Mouse (Mus musculus): ENCODE results near the gene Mapk8ip3. TPM values are rescaled to one million over a fixed set of nuclear protein-coding genes. Genes with fewer than 3 reads are reported as not detected.

Gene Mapk8ip3
- polyA plus RNA-seq, 1 experiment from 2014 or later: 82.1 TPM

DNA sequence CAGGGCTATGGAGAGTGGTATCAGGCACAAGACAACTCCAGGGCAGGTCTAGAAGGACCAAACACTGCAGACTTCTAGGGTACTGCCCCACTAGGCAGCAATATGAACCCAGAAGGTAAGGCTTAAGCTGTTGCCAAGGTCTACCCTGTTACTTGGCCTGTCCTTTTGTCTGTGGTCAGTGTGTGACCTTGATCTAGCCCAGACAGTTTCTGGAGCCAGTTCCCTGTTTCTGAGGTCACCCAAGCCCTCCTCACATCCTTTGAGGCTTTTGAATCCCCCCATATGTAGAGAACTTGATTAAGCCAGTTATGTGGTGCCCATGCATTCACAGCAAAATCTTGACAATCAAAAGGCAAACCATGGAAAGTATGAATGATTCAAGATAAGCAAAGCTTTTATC, 1.1 kb downstream of the Mapk8ip3 start:
- Histone ChIP-seq H3K9me3 (no peaks in the 10 kb centered on the region), H3K36me3 (no peaks in the 10 kb centered on the region), H3K9ac (peak overlapping the region; percentile 92)

DNA sequence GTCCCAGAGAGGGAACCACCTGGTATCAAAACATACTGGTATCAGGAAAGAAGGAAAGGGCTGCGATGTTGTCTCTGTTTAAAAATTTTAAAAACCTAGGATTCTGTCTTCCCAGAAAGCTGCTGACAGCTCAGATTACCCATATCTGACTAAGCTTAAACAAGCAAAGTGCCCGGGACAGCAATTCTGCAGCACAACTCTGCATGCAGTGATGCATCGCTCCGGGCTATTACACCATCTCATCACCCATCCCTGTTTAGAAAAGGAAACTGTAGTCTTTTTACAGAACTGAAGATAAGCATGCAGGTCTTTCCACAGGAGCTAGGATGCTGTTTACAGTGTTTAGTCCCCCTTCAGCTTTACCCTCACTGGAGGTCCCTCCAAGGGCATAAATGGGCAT, 1.9 kb downstream of the Mapk8ip3 start:
- peak overlapping the region; percentile 92 for H3K9ac ChIP-seq
- H3K9me3 ChIP-seq: no peaks in the 10 kb centered on the region
- H3K4me3 ChIP-seq: no peak overlapping the region
- H3K4me2 ChIP-seq (replicated peaks): peak overlapping the region; percentile 83
- H3K36me3 ChIP-seq: no peaks in the 10 kb centered on the region
- H3K4me1 ChIP-seq: peaks cover 20% of the 10 kb centered on the region
- H3K27ac ChIP-seq: no peak overlapping the region
- 92% methylated on average over 4 of the region's 4 CpGs for WGBS
- no peaks in the 10 kb centered on the region for H3K27me3 ChIP-seq (replicated peaks)
- ATAC-seq (ENCODE audit: low FRiP score, low read depth): no peak

More for the DNA sequence above, 1.1 kb downstream of the Mapk8ip3 start:
- no peaks in the 10 kb centered on the region for H3K27me3 ChIP-seq (replicated peaks)
- no peak for ATAC-seq (ENCODE audit: low FRiP score, low read depth)
- H3K4me2 ChIP-seq (replicated peaks): peak overlapping the region; percentile 83
- peak overlapping the region; percentile 92 for H3K4me3 ChIP-seq
- H3K27ac ChIP-seq: no peak overlapping the region
- peaks cover 20% of the 10 kb centered on the region for H3K4me1 ChIP-seq

DNA sequence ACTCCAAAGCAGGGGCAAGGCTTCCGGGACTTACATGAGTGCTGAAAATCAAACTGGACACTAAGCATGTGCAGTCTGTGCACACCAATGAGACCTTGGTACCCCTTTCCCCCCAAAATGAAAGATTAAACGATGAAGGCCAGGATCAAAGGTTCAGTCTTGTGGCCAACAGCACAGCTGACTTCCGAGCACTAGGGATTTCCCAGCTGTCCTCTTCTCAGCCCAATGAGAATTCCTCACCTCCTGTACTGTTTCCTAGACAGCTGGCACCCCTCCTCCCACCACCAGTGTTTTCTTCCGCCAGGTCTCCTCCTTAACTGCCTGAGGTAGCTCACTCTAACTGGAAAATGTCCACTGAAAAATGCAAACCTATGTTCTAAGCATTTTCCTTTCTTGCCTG, 3.6 kb downstream of the Mapk8ip3 start:
- Histone ChIP-seq H3K27ac (no peak overlapping the region), H3K4me1 (peaks cover 20% of the 10 kb centered on the region), H3K36me3 (0 out of 2 replicates have a peak, but pooled peaks cover 6% of the 10 kb centered on the region), H3K27me3 (replicated peaks) (no peaks in the 10 kb centered on the region), H3K4me2 (replicated peaks) (no peak overlapping the region), H3K9me3 (no peaks in the 10 kb centered on the region), H3K4me3 (no peak overlapping the region), H3K9ac (no peak overlapping the region)
- 81% methylated on average over 4 of the region's 4 CpGs for WGBS
- ATAC-seq (ENCODE audit: low FRiP score, low read depth): no peak

DNA sequence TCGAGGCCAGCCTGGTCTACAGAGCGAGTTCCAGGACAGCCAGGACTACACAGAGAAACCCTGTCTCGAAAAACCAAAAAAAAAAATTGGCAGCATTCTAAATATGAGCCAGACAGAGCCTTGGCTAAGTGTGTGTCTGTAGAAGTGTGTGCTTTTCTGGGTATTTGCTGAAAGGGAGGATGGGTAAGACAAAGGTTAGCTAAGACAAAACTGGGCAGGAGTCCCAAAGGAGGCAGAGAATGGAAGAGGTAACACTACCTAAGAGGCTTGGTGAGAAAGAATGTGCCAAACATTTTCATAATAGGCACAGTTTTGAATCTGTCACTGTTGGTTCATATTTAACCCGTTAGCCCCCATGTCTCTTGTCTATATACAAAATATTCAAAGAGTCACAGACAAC, 4.3 kb downstream of the Mapk8ip3 start:
- 92% methylated on average over 4 of the region's 4 CpGs for WGBS
- H3K4me1 ChIP-seq: peaks cover 20% of the 10 kb centered on the region
- no peak overlapping the region for H3K4me2 ChIP-seq (replicated peaks)

DNA sequence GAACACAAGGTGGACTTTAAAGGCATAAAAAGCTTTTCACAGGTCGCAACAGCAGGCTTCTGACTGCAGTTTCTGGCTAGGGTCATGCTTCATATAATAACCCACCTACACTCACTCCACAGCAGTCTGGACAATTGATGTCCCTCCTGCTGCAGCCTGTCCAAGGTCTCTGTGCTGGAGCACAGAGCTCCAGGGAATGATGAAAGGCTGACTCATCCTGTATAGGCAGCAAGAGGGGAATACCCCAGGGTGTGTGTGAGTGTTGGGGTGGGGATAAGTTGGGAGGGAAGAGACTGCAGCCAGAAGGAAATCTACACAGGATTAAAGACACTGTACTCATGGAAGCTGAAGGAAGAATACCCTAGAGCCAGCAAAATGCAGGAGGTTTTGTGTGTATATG, 7.3 kb downstream of the Mapk8ip3 start:
- no peak for ATAC-seq (ENCODE audit: low FRiP score, low read depth)
- Histone ChIP-seq H3K27me3 (replicated peaks) (no peaks in the 10 kb centered on the region), H3K9ac (no peak overlapping the region), H3K36me3 (peaks cover 38% of the 10 kb centered on the region), H3K4me2 (replicated peaks) (no peak overlapping the region), H3K27ac (no peak overlapping the region), H3K9me3 (no peaks in the 10 kb centered on the region), H3K4me3 (no peak overlapping the region), H3K4me1 (peaks cover 5% of the 10 kb centered on the region)
- WGBS: 88% methylated on average over 1 of the region's 1 CpGs

More for the DNA sequence above, 4.3 kb downstream of the Mapk8ip3 start:
- Histone ChIP-seq H3K27ac (no peak overlapping the region), H3K9me3 (no peaks in the 10 kb centered on the region), H3K36me3 (peaks cover 11% of the 10 kb centered on the region), H3K27me3 (replicated peaks) (no peaks in the 10 kb centered on the region), H3K9ac (0 out of 2 replicates have a peak overlapping the region, but pooled peaks have one; percentile 21), H3K4me3 (no peak overlapping the region)
- ATAC-seq (ENCODE audit: low FRiP score, low read depth): no peak

DNA sequence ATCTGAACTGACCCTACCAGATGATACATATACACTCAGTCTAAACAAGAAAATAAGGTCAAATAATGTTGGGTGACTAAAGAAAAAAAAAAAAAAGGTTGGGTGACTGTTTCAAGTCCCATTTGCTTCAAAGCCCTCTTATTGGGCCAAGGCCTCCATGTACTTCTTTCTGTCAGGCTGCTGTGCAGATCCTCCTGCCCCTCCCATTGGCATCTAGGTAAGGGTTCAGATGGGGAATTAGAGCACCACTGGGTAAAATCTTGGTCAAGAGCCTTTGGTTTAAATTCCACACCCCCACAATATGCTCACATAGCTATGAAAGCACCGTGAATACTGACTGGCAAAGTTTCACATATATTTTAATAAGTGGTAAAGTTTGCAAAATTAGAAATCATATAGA, 13.5 kb downstream of the Mapk8ip3 start:
- no peak overlapping the region for H3K27ac ChIP-seq
- H3K27me3 ChIP-seq (replicated peaks): no peaks in the 10 kb centered on the region
- 97% methylated on average over 1 of the region's 1 CpGs for WGBS
- H3K4me1 ChIP-seq: no peaks in the 10 kb centered on the region
- no peak overlapping the region for H3K9ac ChIP-seq
- H3K4me3 ChIP-seq: no peak overlapping the region
- no peak overlapping the region for H3K4me2 ChIP-seq (replicated peaks)
- H3K9me3 ChIP-seq: no peaks in the 10 kb centered on the region
- ATAC-seq (ENCODE audit: low FRiP score, low read depth): no peak
- peaks cover 92% of the 10 kb centered on the region for H3K36me3 ChIP-seq

DNA sequence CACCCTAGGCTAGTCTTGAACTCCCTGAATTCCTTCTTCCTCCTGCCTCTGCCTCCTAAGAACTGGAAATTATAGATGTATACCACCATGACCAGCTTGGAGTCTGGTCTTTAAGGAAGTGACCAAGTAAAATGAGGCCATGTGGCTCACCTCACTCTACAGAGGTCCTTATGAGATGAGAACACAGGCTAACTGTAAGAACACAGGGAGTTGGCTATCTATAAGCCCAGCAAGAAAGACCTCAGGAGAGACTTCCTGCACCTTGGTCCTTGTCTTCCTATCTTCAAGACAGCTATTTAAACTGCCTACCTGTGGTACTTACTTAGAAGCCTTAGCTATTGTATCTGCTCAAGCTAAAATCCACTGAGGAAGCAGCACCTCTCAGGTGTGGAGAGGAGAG, 22.8 kb downstream of the Mapk8ip3 start:
- no peak overlapping the region for H3K27ac ChIP-seq
- H3K9me3 ChIP-seq: no peaks in the 10 kb centered on the region
- H3K4me1 ChIP-seq: no peaks in the 10 kb centered on the region
- no peak for ATAC-seq (ENCODE audit: low FRiP score, low read depth)
- no peak overlapping the region for H3K9ac ChIP-seq
- H3K4me3 ChIP-seq: no peak overlapping the region
- peaks cover 95% of the 10 kb centered on the region for H3K36me3 ChIP-seq
- no peak overlapping the region for H3K4me2 ChIP-seq (replicated peaks)
- no peaks in the 10 kb centered on the region for H3K27me3 ChIP-seq (replicated peaks)

DNA sequence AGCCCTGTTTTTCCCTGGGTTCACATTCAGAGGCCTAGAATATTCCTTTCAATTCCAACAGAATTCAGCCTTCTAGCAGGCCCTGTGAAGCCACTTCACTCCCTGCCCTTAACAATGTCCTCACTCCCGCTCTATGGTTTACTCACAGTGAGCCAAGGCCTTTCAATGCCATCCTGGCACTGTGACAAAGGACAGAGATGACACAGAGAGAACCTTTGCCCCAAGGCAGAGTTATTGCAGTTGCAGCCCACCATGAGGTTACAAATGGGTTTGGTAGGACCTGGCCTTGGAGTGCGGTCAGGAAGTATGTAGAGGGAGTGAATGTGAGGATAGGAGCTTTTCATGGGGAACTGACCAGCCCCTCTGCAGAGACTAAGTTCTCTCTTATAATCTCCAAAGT, 29.2 kb downstream of the Mapk8ip3 start:
- peaks cover 97% of the 10 kb centered on the region for H3K36me3 ChIP-seq
- no peak overlapping the region for H3K9ac ChIP-seq
- no peak overlapping the region for H3K27ac ChIP-seq
- H3K27me3 ChIP-seq (replicated peaks): no peaks in the 10 kb centered on the region
- H3K4me1 ChIP-seq: no peaks in the 10 kb centered on the region
- no peak overlapping the region for H3K4me2 ChIP-seq (replicated peaks)
- no peaks in the 10 kb centered on the region for H3K9me3 ChIP-seq
- H3K4me3 ChIP-seq: no peak overlapping the region
- 92% methylated on average over 2 of the region's 2 CpGs for WGBS
- ATAC-seq (ENCODE audit: low FRiP score, low read depth): no peak

DNA sequence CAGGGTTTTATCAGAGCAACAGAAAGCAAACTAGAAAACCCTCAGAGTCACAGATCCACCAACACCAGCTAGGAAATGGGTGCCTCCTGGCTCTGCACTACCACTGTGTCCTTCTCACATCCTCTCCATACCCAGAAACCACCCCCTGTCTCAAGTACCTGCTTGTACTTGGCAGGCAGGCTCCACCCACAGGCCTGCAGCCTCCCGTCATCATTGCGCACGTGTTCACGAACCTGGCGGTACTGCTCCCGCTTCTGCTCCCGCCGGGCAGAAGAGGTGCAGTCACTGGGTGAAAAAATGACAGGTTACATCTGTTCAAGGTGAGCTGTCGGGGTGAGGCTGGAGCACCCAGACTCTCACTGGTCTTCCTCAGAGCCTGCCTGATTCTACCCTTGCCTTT, 33.0 kb downstream of the Mapk8ip3 start:
- H3K27ac ChIP-seq: no peak overlapping the region
- H3K27me3 ChIP-seq (replicated peaks): no peaks in the 10 kb centered on the region
- H3K9me3 ChIP-seq: no peaks in the 10 kb centered on the region
- H3K4me1 ChIP-seq: no peaks in the 10 kb centered on the region
- H3K9ac ChIP-seq: no peak overlapping the region
- 91% methylated on average over 9 of the region's 9 CpGs for WGBS
- H3K36me3 ChIP-seq: peaks cover 99% of the 10 kb centered on the region
- H3K4me3 ChIP-seq: no peak overlapping the region
- ATAC-seq (ENCODE audit: low FRiP score, low read depth): no peak
- no peak overlapping the region for H3K4me2 ChIP-seq (replicated peaks)

DNA sequence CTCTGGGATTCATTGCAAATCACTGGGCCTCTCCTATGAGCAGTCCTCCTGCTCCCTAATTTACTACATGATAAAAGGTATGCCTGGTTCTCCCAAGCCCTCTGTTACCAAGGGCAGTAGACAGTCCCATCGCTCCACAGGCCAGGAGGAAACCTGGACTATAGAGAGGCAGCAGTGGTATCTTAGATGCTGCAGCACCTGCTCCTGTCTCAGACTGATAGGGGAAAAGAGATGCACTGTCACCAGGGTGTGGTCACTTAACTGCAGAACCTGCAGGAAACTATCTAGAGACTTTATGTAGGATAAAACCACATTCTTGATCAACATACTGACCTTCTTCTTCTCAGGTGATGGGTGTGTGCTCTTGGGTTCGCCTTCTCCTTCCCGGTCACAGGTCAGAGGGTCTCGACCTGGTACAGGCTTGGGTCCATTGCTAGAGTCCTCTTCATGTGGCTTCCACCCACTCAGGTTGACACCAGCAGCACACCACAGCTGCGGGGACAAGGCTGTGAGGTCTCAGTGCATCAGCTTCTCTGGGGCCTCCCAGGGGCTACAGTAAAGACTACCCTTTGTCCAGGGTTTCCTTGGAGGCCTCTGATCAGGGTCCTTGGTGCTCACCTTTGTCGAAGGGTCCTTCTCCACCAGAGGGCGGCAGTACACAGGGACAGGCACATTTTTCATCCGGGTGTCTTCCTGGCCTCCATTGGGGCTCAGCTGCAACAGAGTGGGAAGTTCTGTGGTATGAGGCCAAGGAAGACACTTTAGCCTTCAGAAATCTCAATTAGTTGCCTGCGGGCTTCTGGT, 33.9 kb downstream of the Mapk8ip3 start:
- no peak overlapping the region for H3K27ac ChIP-seq
- peaks cover under 1% of the 10 kb centered on the region for H3K4me1 ChIP-seq
- no peaks in the 10 kb centered on the region for H3K27me3 ChIP-seq (replicated peaks)
- H3K9me3 ChIP-seq: no peaks in the 10 kb centered on the region
- no peak overlapping the region for H3K4me3 ChIP-seq
- no peak for ATAC-seq (ENCODE audit: low FRiP score, low read depth)
- WGBS: 67% methylated on average over 9 of the region's 9 CpGs
- no peak overlapping the region for H3K9ac ChIP-seq
- peaks cover 99% of the 10 kb centered on the region for H3K36me3 ChIP-seq
- no peak overlapping the region for H3K4me2 ChIP-seq (replicated peaks)

DNA sequence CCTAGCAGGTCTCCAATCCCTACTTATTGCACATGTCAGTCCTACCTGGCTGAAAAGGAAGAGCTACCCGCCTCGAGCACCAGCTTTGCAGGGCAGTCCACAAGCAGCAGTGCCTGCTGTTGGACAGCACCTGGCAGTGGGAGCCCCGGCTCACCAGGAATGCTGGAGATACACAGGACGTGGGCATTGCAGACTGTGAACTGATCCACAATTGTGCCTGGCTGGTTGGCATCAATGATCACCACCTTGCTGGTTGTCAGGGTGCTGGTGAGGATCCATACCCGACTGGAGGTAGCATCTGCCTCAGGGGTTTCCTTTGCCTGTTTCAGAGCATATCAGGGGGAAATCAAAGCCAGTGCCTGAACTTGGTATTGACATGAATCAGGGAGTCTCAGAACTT, 34.7 kb downstream of the Mapk8ip3 start:
- Histone ChIP-seq H3K9ac (no peak overlapping the region), H3K27ac (no peak overlapping the region), H3K4me1 (peaks cover 8% of the 10 kb centered on the region), H3K27me3 (replicated peaks) (no peaks in the 10 kb centered on the region), H3K4me3 (no peak overlapping the region), H3K36me3 (peaks cover 100% of the 10 kb centered on the region), H3K4me2 (replicated peaks) (no peak overlapping the region), H3K9me3 (no peaks in the 10 kb centered on the region)
- no peak for ATAC-seq (ENCODE audit: low FRiP score, low read depth)
- 93% methylated on average over 5 of the region's 5 CpGs for WGBS

DNA sequence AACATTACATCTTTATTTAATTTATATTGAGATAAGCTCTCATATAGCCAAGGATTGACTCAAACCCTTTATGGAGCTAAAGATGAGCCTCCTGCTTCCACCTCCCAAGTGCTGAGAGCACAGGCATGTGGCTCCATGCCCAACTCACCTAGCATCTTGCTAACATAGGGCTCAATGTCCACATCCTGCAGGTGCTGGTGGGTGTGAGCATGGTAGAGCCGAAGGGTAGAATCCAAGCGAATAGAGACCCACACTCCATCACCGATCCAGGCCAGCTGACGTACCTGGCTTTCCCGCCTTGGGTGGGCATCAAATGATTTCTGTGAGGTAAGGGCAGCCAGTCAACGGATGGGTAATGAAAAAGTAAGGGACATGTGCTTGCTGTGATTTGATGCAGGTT, 36.8 kb downstream of the Mapk8ip3 start:
- H3K9me3 ChIP-seq: no peaks in the 10 kb centered on the region
- H3K36me3 ChIP-seq: peaks cover 83% of the 10 kb centered on the region
- no peak for ATAC-seq (ENCODE audit: low FRiP score, low read depth)
- H3K9ac ChIP-seq: no peak overlapping the region
- H3K4me1 ChIP-seq: peaks cover 25% of the 10 kb centered on the region
- H3K4me2 ChIP-seq (replicated peaks): no peak overlapping the region
- WGBS: 93% methylated on average over 6 of the region's 6 CpGs
- no peak overlapping the region for H3K4me3 ChIP-seq
- H3K27ac ChIP-seq: no peak overlapping the region
- no peaks in the 10 kb centered on the region for H3K27me3 ChIP-seq (replicated peaks)

DNA sequence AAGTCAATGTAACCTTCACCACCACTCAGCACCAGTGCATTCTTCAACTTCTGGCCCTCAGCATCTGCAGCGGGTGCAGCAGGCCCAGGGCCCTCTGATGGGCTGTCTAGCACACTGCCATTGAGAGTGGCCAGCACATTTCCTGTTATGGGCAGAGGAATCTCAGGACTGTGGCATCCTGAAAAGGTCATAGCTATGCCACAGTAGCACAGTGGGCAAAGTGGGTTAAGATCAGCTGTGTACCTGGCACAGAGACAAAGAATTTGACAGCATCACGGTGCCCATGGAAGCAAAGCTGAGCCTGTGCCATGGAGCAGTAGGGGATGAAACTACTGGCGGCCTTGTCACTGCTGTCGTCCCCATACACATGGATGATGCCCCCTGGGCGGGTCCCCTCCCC, 37.6 kb downstream of the Mapk8ip3 start:
- H3K27ac ChIP-seq: no peak overlapping the region
- H3K36me3 ChIP-seq: peaks cover 74% of the 10 kb centered on the region
- 84% methylated on average over 5 of the region's 5 CpGs for WGBS
- H3K9ac ChIP-seq: no peak overlapping the region
- ATAC-seq (ENCODE audit: low FRiP score, low read depth): no peak
- H3K4me3 ChIP-seq: no peak overlapping the region
- no peak overlapping the region for H3K4me2 ChIP-seq (replicated peaks)
- no peaks in the 10 kb centered on the region for H3K9me3 ChIP-seq
- peaks cover 29% of the 10 kb centered on the region for H3K4me1 ChIP-seq
- no peaks in the 10 kb centered on the region for H3K27me3 ChIP-seq (replicated peaks)

All from neural tube, embryonic 12.5 days (tissue).